Mouse (Mus musculus): ENCODE measurements around the gene Serpina1e.
"Not testable (repeated sequence)": the region's sequence is repeated elsewhere in the genome, so short reads cannot be mapped to it uniquely, and the experiment has no call there.

Gene Serpina1e

GRCm38 (mm10) chr12:103962337-103962736, 3.6 kb upstream of the Serpina1e start:
- DNase-seq, result no peak

GRCm38 (mm10) chr12:103961716-103962115, 2.9 kb upstream of the Serpina1e start:
- no peak for DNase-seq

- DNase-seq, result not testable (repeated sequence)
Observed at GRCm38 (mm10) chr12:103956555-103956954, 2.2 kb downstream of the Serpina1e start.

- not testable (repeated sequence) for DNase-seq
Observed at GRCm38 (mm10) chr12:103952972-103953371, 5.8 kb downstream of the Serpina1e start.

GRCm38 (mm10) chr12:103946243-103946642, 12.5 kb downstream of the Serpina1e start:
- DNase-seq, result no peak

GRCm38 (mm10) chr12:103909181-103909580, 49.6 kb downstream of the Serpina1e start:
- not testable (repeated sequence) for DNase-seq

- DNase-seq, result not testable (repeated sequence)
Observed at GRCm38 (mm10) chr12:103907746-103908145, 51.0 kb downstream of the Serpina1e start.

- not testable (repeated sequence) for DNase-seq
Observed at GRCm38 (mm10) chr12:103904837-103905340, 53.9 kb downstream of the Serpina1e start, which contains the start of gene Serpina1c. Gene Serpina1c, minus strand, starts transcription at chr12:103904887.

GRCm38 (mm10) chr12:103901929-103902328, 56.8 kb downstream of the Serpina1e start:
- not testable (repeated sequence) for DNase-seq
